Mouse (Mus musculus): ENCODE data around the gene Cbs. TPM values are rescaled to one million over a fixed set of nuclear protein-coding genes. Genes with fewer than 3 reads are reported as not detected.

Cbs gene
- polyA plus RNA-seq (2012; rRNA removed) = 1.3 and 1.6 TPM in 2 replicates

GRCm38 (mm10) chr17:31636942-31637811 is at the start of gene Cbs:
Gene Cbs, minus strand, starts transcription at chr17:31637238.

GRCm38 (mm10) chr17:31677507-31677906 is 40.5 kb upstream of the Cbs start, which contains the start of gene Cryaa:
Gene Cryaa, plus strand, starts transcription at chr17:31677807.

GRCm38 (mm10) chr17:31658468-31659185 is 21.6 kb upstream of the Cbs start, which contains the start of gene U2af1:
Gene U2af1, minus strand, starts transcription at chr17:31658892.

GRCm38 (mm10) chr17:31564015-31564857 is 72.8 kb downstream of the Cbs start, which contains the start of gene Pknox1:
Gene Pknox1, plus strand, starts transcription at chr17:31564734.

Other genes starting within 250 kb of the Cbs start
- 40.1 and 44.8 TPM in 2 replicates for gene Wdr4, start 117.3 kb downstream of the Cbs start, polyA plus RNA-seq (2012; rRNA removed)
- 126 and 173 TPM in 2 replicates for gene Ndufv3, start 117.1 kb downstream of the Cbs start, polyA plus RNA-seq (2012; rRNA removed)
- 26.0 and 31.6 TPM in 2 replicates for gene Pknox1, start 72.5 kb downstream of the Cbs start, polyA plus RNA-seq (2012; rRNA removed)
- gene U2af1, start 21.7 kb upstream of the Cbs start, polyA plus RNA-seq (2012; rRNA removed) = 429 and 627 TPM in 2 replicates
- gene Cryaa, start 40.6 kb upstream of the Cbs start, polyA plus RNA-seq (2012; rRNA removed) = 1.2 and 1.8 TPM in 2 replicates
- gene Sik1, start 218.6 kb upstream of the Cbs start, polyA plus RNA-seq (2012; rRNA removed) = 13.7 and 14.6 TPM in 2 replicates